Mouse (Mus musculus) cerebellum, adult 2 months (tissue): Measurements from ENCODE around the gene Pacsin1.

ENCODE experiments used
- CTCF ChIP-seq: fragments of 200-500 bp; IDR thresholded peaks from 2 replicates; pipeline ENCODE4 v1.5.1; 2011; ENCODE audit warnings: low read depth, mild to moderate bottlenecking, control low read depth, low read length, moderate library complexity, borderline replicate concordance; ENCODE audit not compliant: insufficient read depth
- POLR2A ChIP-seq: fragments of 200-500 bp; IDR thresholded peaks from 2 replicates; pipeline ENCODE4 v1.6.1; 2011; ENCODE audit warnings: low read length, control low read depth, borderline replicate concordance; ENCODE audit not compliant: insufficient read depth

GRCm38 (mm10) chr17:27657123-27657522, 1.8 kb downstream of the Pacsin1 start:
- TF ChIP-seq POLR2A (peak; percentile 13; the same call in 1 of the 2 replicates), CTCF (no peak)
